Mouse (Mus musculus): Measurements from ENCODE around the gene C330021F23Rik.

C330021F23Rik gene

GRCm38 (mm10) chr8:3587391-3588257, 19.8 kb downstream of the C330021F23Rik start:
- no peak for DNase-seq (ENCODE audit: low spot score)

- no peak for DNase-seq (ENCODE audit: low spot score)
Measured at GRCm38 (mm10) chr8:3588258-3588633, 20.5 kb downstream of the C330021F23Rik start.

GRCm38 (mm10) chr8:3593470-3593869, 25.7 kb downstream of the C330021F23Rik start:
- peak; percentile 54 for DNase-seq (ENCODE audit: low spot score)

GRCm38 (mm10) chr8:3594466-3594865, 26.7 kb downstream of the C330021F23Rik start:
- DNase-seq (ENCODE audit: low spot score): no peak

GRCm38 (mm10) chr8:3598054-3598453, 30.3 kb downstream of the C330021F23Rik start:
- DNase-seq (ENCODE audit: low spot score): no peak

- no peak for DNase-seq (ENCODE audit: low spot score)
Measured at GRCm38 (mm10) chr8:3599219-3599618, 31.4 kb downstream of the C330021F23Rik start.

- DNase-seq (ENCODE audit: low spot score): peak; percentile 41
Measured at GRCm38 (mm10) chr8:3600401-3600800, 32.6 kb downstream of the C330021F23Rik start.

- no peak for DNase-seq (ENCODE audit: low spot score)
Measured at GRCm38 (mm10) chr8:3603439-3603838, 35.6 kb downstream of the C330021F23Rik start.

- DNase-seq (ENCODE audit: low spot score): no peak
Measured at GRCm38 (mm10) chr8:3606593-3606992, 38.8 kb downstream of the C330021F23Rik start.

- DNase-seq (ENCODE audit: low spot score): no peak
Measured at GRCm38 (mm10) chr8:3607822-3608221, 40.0 kb downstream of the C330021F23Rik start.

- DNase-seq (ENCODE audit: low spot score): peak; percentile 64
Measured at GRCm38 (mm10) chr8:3609046-3609815, 41.4 kb downstream of the C330021F23Rik start.

- no peak for DNase-seq (ENCODE audit: low spot score)
Measured at GRCm38 (mm10) chr8:3609816-3610150, 42.0 kb downstream of the C330021F23Rik start.

GRCm38 (mm10) chr8:3621199-3621970, 53.6 kb downstream of the C330021F23Rik start, which contains the start of the genes Xab2 and Pet100:
Gene Xab2 (minus strand): TSS chr8:3621316.
Gene Pet100 (plus strand): TSS chr8:3621548.
- DNase-seq (ENCODE audit: low spot score): peak; percentile 98

- no peak for DNase-seq (ENCODE audit: low spot score)
Measured at GRCm38 (mm10) chr8:3622119-3622518, 54.3 kb downstream of the C330021F23Rik start.

GRCm38 (mm10) chr8:3625445-3625844, 57.7 kb downstream of the C330021F23Rik start, which contains the start of gene Pcp2:
Gene Pcp2 (minus strand): TSS chr8:3625545.
- no peak for DNase-seq (ENCODE audit: low spot score)

- DNase-seq (ENCODE audit: low spot score): no peak
Measured at GRCm38 (mm10) chr8:3626971-3627370, 59.2 kb downstream of the C330021F23Rik start.

- DNase-seq (ENCODE audit: low spot score): no peak
Measured at GRCm38 (mm10) chr8:3628014-3628413, 60.2 kb downstream of the C330021F23Rik start.

- DNase-seq (ENCODE audit: low spot score): peak; percentile 61
Measured at GRCm38 (mm10) chr8:3630647-3631477, 63.1 kb downstream of the C330021F23Rik start, which contains the start of gene Stxbp2. Gene Stxbp2 (plus strand): TSS chr8:3630955.

GRCm38 (mm10) chr8:3631478-3631875, 63.7 kb downstream of the C330021F23Rik start:
- no peak for DNase-seq (ENCODE audit: low spot score)
